Mouse (Mus musculus): ENCODE data around the gene Zfp174.

- no peak for TF ChIP-seq CHD2 (IDR thresholded peaks at IDR 0.05; ENCODE audit: low read length)
- TF ChIP-seq CTCF (conservative IDR thresholded peaks at IDR 0.05 in 1 of 2, IDR thresholded peaks at IDR 0.05 in 1 of 2; ENCODE audit: low read depth in 2 of 2, low read length in 2 of 2), result no peak
- no peak for TF ChIP-seq NRF1 (IDR thresholded peaks at IDR 0.05; ENCODE audit: low read depth, low read length)
- no peak for TF ChIP-seq EP300 (IDR thresholded peaks at IDR 0.05; ENCODE audit: low read length)
- TF ChIP-seq MAZ (IDR thresholded peaks at IDR 0.05; ENCODE audit: low read depth, low read length), result no peak
- TF ChIP-seq ZMIZ1 (IDR thresholded peaks at IDR 0.05; ENCODE audit: low read depth, low read length), result no peak
- no peak for TF ChIP-seq TBP (conservative IDR thresholded peaks at IDR 0.05; ENCODE audit: low read depth, low read length)
- no peak for TF ChIP-seq MAX (IDR thresholded peaks at IDR 0.05; ENCODE audit: low read length)
- TF ChIP-seq POLR2A (IDR thresholded peaks at IDR 0.05; ENCODE audit: low read depth, low read length), result no peak
- no peak for TF ChIP-seq ZC3H11A (IDR thresholded peaks at IDR 0.05; ENCODE audit: low read depth, low read length)
- no peak for TF ChIP-seq ZNF384 (IDR thresholded peaks at IDR 0.05; ENCODE audit: low read depth, low read length)
- no peak for TF ChIP-seq USF1 (IDR thresholded peaks at IDR 0.05; ENCODE audit: low read depth, low read length)
Observed at GRCm38 (mm10) chr16:3843796-3844195, 3.3 kb upstream of the Zfp174 start.
